Mouse (Mus musculus) intestine, embryonic 16.5 days (tissue): Measurements from ENCODE around the gene Sars2. TPM values are rescaled to one million over a fixed set of nuclear protein-coding genes. Genes with fewer than 3 reads are reported as not detected.

Experiments
- ATAC-seq: fragments of 200-750 bp; cut with Nextera tagmentation; 2 replicates; pipeline ENCODE4 v1.8.0; 2017; ENCODE audit warnings: moderate TSS enrichment, moderate library complexity
- H3K27ac ChIP-seq: fragments of 300-500 bp; sonication (generic); 2 replicates; pipeline ENCODE4 v1.5.1; 2014; ENCODE audit warnings: mild to moderate bottlenecking, low read length
- H3K27me3 ChIP-seq: fragments of 300-500 bp; sonication (generic); replicated peaks from 2 replicates; pipeline ENCODE4 v1.6.1; 2014; ENCODE audit warnings: low read length, control low read depth, mixed read lengths; ENCODE audit not compliant: control insufficient read depth, insufficient read depth
- H3K36me3 ChIP-seq: fragments of 300-500 bp; sonication (generic); 2 replicates; pipeline ENCODE4 v1.6.1; 2014; ENCODE audit warnings: low read length, control low read depth; ENCODE audit not compliant: control insufficient read depth, insufficient read depth
- H3K4me1 ChIP-seq: fragments of 300-500 bp; sonication (generic); 2 replicates; pipeline ENCODE4 v1.6.1; 2014; ENCODE audit warnings: low read length, control low read depth, mixed read lengths; ENCODE audit not compliant: control insufficient read depth, insufficient read depth
- H3K4me2 ChIP-seq: fragments of 300-500 bp; sonication (generic); 2 replicates; pipeline ENCODE4 v1.6.1; 2014; ENCODE audit warnings: low read depth, low read length, control low read depth
- H3K4me3 ChIP-seq: fragments of 300-500 bp; sonication (generic); 2 replicates; pipeline ENCODE4 v1.5.1; 2014; ENCODE audit warnings: mild to moderate bottlenecking, low read length
- H3K9ac ChIP-seq: fragments of 300-500 bp; sonication (generic); 2 replicates; pipeline ENCODE4 v1.6.1; 2014; ENCODE audit warnings: low read depth, low read length
- H3K9me3 ChIP-seq: fragments of 300-500 bp; sonication (generic); 2 replicates; pipeline ENCODE4 v1.6.1; 2016; ENCODE audit warnings: low read length, control low read depth; ENCODE audit not compliant: control insufficient read depth
- WGBS: fragments of 180-500 bp; shearing (Covaris S2); extraction: QIAGEN DNeasy Blood & Tissue Kit; methylation state at CpG from one replicate; pipeline ENCODE4 v1.1.7; 2014; 5-methylcytosine and 5-hydroxymethylcytosine counted together
- polyA plus RNA-seq: library from polyadenylated mRNA; unstranded; fragments of >200 nt; fragmentation: Nextera tagmentation; extraction: Ambion mirVana; gene quantifications from 2 replicates; pipeline ENCODE4 v1.2.1, GENCODE M21; 2015

Gene Sars2
- polyA plus RNA-seq, 1 experiment from 2014 or later, result 28.0 TPM

GRCm38 (mm10) chr7:28780857-28781256 is 39.1 kb downstream of the Sars2 start:
- ATAC-seq, result no peak
- Histone ChIP-seq H3K4me2 (no peak overlapping the region), H3K27ac (peak overlapping the region; percentile 61; the same call in 1 of the 2 replicates), H3K4me1 (peaks cover 5% of the 10 kb centered on the region; the same call in 1 of the 2 replicates), H3K9ac (peak overlapping the region; percentile 55; the same call in 1 of the 2 replicates), H3K9me3 (no peaks in the 10 kb centered on the region), H3K36me3 (peaks cover 5% of the 10 kb centered on the region; the same call in 1 of the 2 replicates), H3K27me3 (no peaks in the 10 kb centered on the region), H3K4me3 (no peak overlapping the region)
- 80% methylated on average over 7 of the region's 7 CpGs for WGBS

- Histone ChIP-seq H3K4me2 (no peak overlapping the region), H3K4me1 (peaks cover 5% of the 10 kb centered on the region; the same call in 1 of the 2 replicates), H3K27ac (no peak overlapping the region), H3K9me3 (no peaks in the 10 kb centered on the region), H3K9ac (no peak overlapping the region), H3K36me3 (peaks cover 5% of the 10 kb centered on the region; the same call in 1 of the 2 replicates), H3K4me3 (no peak overlapping the region), H3K27me3 (no peaks in the 10 kb centered on the region)
- WGBS, result 93% methylated on average over 8 of the region's 8 CpGs
- 0 out of 2 replicates have a peak, but pooled peaks have one; percentile 12 for ATAC-seq
These were observed 39.5 kb downstream of the Sars2 start for GRCm38 (mm10) chr7:28781261-28781663.

- Histone ChIP-seq H3K27ac (no peak overlapping the region), H3K4me2 (no peak overlapping the region), H3K27me3 (no peaks in the 10 kb centered on the region), H3K9ac (no peak overlapping the region), H3K36me3 (peaks cover 5% of the 10 kb centered on the region; the same call in 1 of the 2 replicates), H3K4me1 (peaks cover 10% of the 10 kb centered on the region), H3K4me3 (no peak overlapping the region), H3K9me3 (no peaks in the 10 kb centered on the region)
- WGBS, result 73% methylated on average over 5 of the region's 5 CpGs
- ATAC-seq, result no peak
These were observed 43.4 kb downstream of the Sars2 start for GRCm38 (mm10) chr7:28785161-28785560.

GRCm38 (mm10) chr7:28787884-28788283 is 46.1 kb downstream of the Sars2 start:
- Histone ChIP-seq H3K4me1 (peaks cover 21% of the 10 kb centered on the region), H3K36me3 (peaks cover 5% of the 10 kb centered on the region; the same call in 1 of the 2 replicates), H3K4me2 (no peak overlapping the region), H3K9ac (no peak overlapping the region), H3K4me3 (no peak overlapping the region), H3K27me3 (no peaks in the 10 kb centered on the region), H3K27ac (no peak overlapping the region), H3K9me3 (no peaks in the 10 kb centered on the region)
- ATAC-seq, result no peak
- WGBS, result 90% methylated on average over 9 of the region's 9 CpGs

- peak within 1 kb of the TSS; percentile 40; the same call in 1 of the 2 replicates for H3K9ac ChIP-seq
- 60% methylated on average over 5 of the region's 5 CpGs for WGBS
- H3K27me3 ChIP-seq, result no peaks in the 10 kb centered on the region
These were observed 46.8 kb downstream of the Sars2 start, which contains the start of gene Rinl for GRCm38 (mm10) chr7:28788307-28789195. Gene Rinl, plus strand, starts transcription at chr7:28788969.

GRCm38 (mm10) chr7:28789235-28789634 is 47.4 kb downstream of the Sars2 start:
- Histone ChIP-seq H3K4me2 (no peak overlapping the region), H3K9ac (peak overlapping the region; percentile 40; the same call in 1 of the 2 replicates), H3K9me3 (no peaks in the 10 kb centered on the region), H3K4me3 (no peak overlapping the region), H3K4me1 (peaks cover 21% of the 10 kb centered on the region), H3K36me3 (no peaks in the 10 kb centered on the region), H3K27me3 (no peaks in the 10 kb centered on the region), H3K27ac (peak overlapping the region; percentile 14; the same call in 1 of the 2 replicates)
- no peak for ATAC-seq
- WGBS, result 44% methylated on average over 3 of the region's 3 CpGs

More at GRCm38 (mm10) chr7:28788307-28789195, 46.8 kb downstream of the Sars2 start, which contains the start of gene Rinl:
- Histone ChIP-seq H3K4me3 (no peak within 1 kb of the TSS), H3K4me1 (peaks cover 21% of the 10 kb centered on the region), H3K9me3 (no peaks in the 10 kb centered on the region), H3K4me2 (no peak within 1 kb of the TSS), H3K36me3 (peaks cover 2% of the 10 kb centered on the region; the same call in 1 of the 2 replicates), H3K27ac (peak within 1 kb of the TSS; percentile 57; the same call in 1 of the 2 replicates)
- ATAC-seq, result no peak

- Histone ChIP-seq H3K9ac (no peak overlapping the region), H3K27ac (0 out of 2 replicates have a peak overlapping the region, but pooled peaks have one; percentile 57), H3K9me3 (no peaks in the 10 kb centered on the region), H3K4me3 (no peak overlapping the region), H3K27me3 (no peaks in the 10 kb centered on the region), H3K4me2 (no peak overlapping the region), H3K4me1 (peaks cover 21% of the 10 kb centered on the region), H3K36me3 (no peaks in the 10 kb centered on the region)
- 0 out of 2 replicates have a peak, but pooled peaks have one; percentile 25 for ATAC-seq
- 57% methylated on average over 8 of the region's 8 CpGs for WGBS
These were observed 48.4 kb downstream of the Sars2 start for GRCm38 (mm10) chr7:28790066-28790806.

- H3K27me3 ChIP-seq, result no peaks in the 10 kb centered on the region
- H3K4me3 ChIP-seq, result no peak overlapping the region
- H3K36me3 ChIP-seq, result no peaks in the 10 kb centered on the region
- no peak overlapping the region for H3K27ac ChIP-seq
- H3K4me1 ChIP-seq, result peaks cover 25% of the 10 kb centered on the region
- H3K9me3 ChIP-seq, result no peaks in the 10 kb centered on the region
- H3K9ac ChIP-seq, result no peak overlapping the region
- 0 out of 2 replicates have a peak, but pooled peaks have one; percentile 17 for ATAC-seq
- no peak overlapping the region for H3K4me2 ChIP-seq
These were observed 49.9 kb downstream of the Sars2 start for GRCm38 (mm10) chr7:28791706-28792105.
